In genomic region chr8:80879426-80880195, GRCm38 (mm10) we compare ENCODE assay signal across 8 mouse cellular contexts. TPM values are rescaled to one million over a fixed set of nuclear protein-coding genes. Genes with fewer than 3 reads are reported as not detected.
DNase-seq lines count a peak whose midpoint lies in the region; ATAC-seq and TF ChIP-seq lines count a peak whose summit lies in the region.

No protein-coding gene starts in this region.

- peak overlapping the region; percentile 73 for H3K9ac ChIP-seq in hindbrain, postnatal 0 days (replicated peaks; ENCODE audit: low read length)
- H3K9ac ChIP-seq in limb, embryonic 14.5 days (ENCODE audit: low read depth, low read length, severe bottlenecking): peak overlapping the region; percentile 84
- H3K9ac ChIP-seq in midbrain, embryonic 13.5 days (replicated peaks): peak overlapping the region; percentile 80
- peak overlapping the region; percentile 89 for H3K9ac ChIP-seq in stomach, embryonic 16.5 days (ENCODE audit: low read length)

- intact Hi-C loops in gastrocnemius, postnatal 14 days (cut with DNase I; ENCODE audit: low total_unique reads): loop anchor here (5.0 kb wide), 1 partner anchor 102 kb away; no protein-coding TSS in a partner anchor

- no peaks in the 10 kb centered on the region for H3K9me3 ChIP-seq in hindbrain, postnatal 0 days (ENCODE audit: low read length)
- H3K9me3 ChIP-seq in limb, embryonic 14.5 days (ENCODE audit: control insufficient read depth, low read length): no peaks in the 10 kb centered on the region
- H3K9me3 ChIP-seq in midbrain, embryonic 13.5 days: no peaks in the 10 kb centered on the region
- no peaks in the 10 kb centered on the region for H3K9me3 ChIP-seq in stomach, embryonic 16.5 days (replicated peaks; ENCODE audit: control insufficient read depth, low read length)

- DNase-seq in layer of hippocampus, adult 11-12 months (ENCODE audit: low spot score): peak; percentile 49
- no peak for DNase-seq in layer of hippocampus, adult 9-11 months
- DNase-seq in cerebellum, postnatal 25 days: peak; percentile 69 to 73
- DNase-seq in gastrocnemius, postnatal 14 days: peak; percentile 86
- peak; percentile 78 for DNase-seq in hindbrain, postnatal 0 days (ENCODE audit: low spot score)
- DNase-seq in limb, embryonic 14.5 days (ENCODE audit: low spot score): peak; percentile 70

- no peaks in the 10 kb centered on the region for H3K4me1 ChIP-seq in hindbrain, postnatal 0 days (ENCODE audit: insufficient read depth, low read length)
- peaks cover 12% of the 10 kb centered on the region; the same call in 1 of the 2 replicates for H3K4me1 ChIP-seq in limb, embryonic 14.5 days (ENCODE audit: control insufficient read depth, insufficient read depth, low read length)
- H3K4me1 ChIP-seq in midbrain, embryonic 13.5 days (replicated peaks): peaks cover 31% of the 10 kb centered on the region
- peaks cover 12% of the 10 kb centered on the region for H3K4me1 ChIP-seq in stomach, embryonic 16.5 days (ENCODE audit: control insufficient read depth, insufficient read depth, low read length)

- peak overlapping the region; percentile 93 for H3K27ac ChIP-seq in hindbrain, postnatal 0 days
- peak overlapping the region; percentile 98 for H3K27ac ChIP-seq in limb, embryonic 14.5 days (replicated peaks; ENCODE audit: low read depth, low read length)
- peak overlapping the region; percentile 86 for H3K27ac ChIP-seq in midbrain, embryonic 13.5 days
- H3K27ac ChIP-seq in stomach, embryonic 16.5 days (ENCODE audit: low read length): peak overlapping the region; percentile 99

- peak; percentile 6 for ATAC-seq in hindbrain, postnatal 0 days
- no peak; the same call in 1 of the 2 replicates for ATAC-seq in limb, embryonic 14.5 days (ENCODE audit: low FRiP score, low read depth)
- ATAC-seq in midbrain, embryonic 13.5 days: peak; percentile 16
- ATAC-seq in stomach, embryonic 16.5 days (ENCODE audit: insufficient read depth, low FRiP score): peak; percentile 79

- TF ChIP-seq POLR2A in limb, embryonic 14.5 days (IDR thresholded peaks at IDR 0.05; ENCODE audit: borderline replicate concordance, extremely low read depth, insufficient read depth, insufficient read length): no peak

- H3K4me3 ChIP-seq in hindbrain, postnatal 0 days (ENCODE audit: low read length): peak overlapping the region; percentile 87
- H3K4me3 ChIP-seq in limb, embryonic 14.5 days (replicated peaks; ENCODE audit: low read length): peak overlapping the region; percentile 71
- peak overlapping the region; percentile 82 for H3K4me3 ChIP-seq in midbrain, embryonic 13.5 days (replicated peaks)
- H3K4me3 ChIP-seq in stomach, embryonic 16.5 days (replicated peaks; ENCODE audit: low read length): peak overlapping the region; percentile 92

- TF ChIP-seq CTCF in hindbrain, postnatal 0 days (IDR thresholded peaks at IDR 0.05; ENCODE audit: low read depth): peak; percentile 44

- no peaks in the 10 kb centered on the region for H3K36me3 ChIP-seq in hindbrain, postnatal 0 days (ENCODE audit: insufficient read depth, low read length)
- H3K36me3 ChIP-seq in limb, embryonic 14.5 days (ENCODE audit: control insufficient read depth, insufficient read depth, low read length): no peaks in the 10 kb centered on the region
- no peaks in the 10 kb centered on the region for H3K36me3 ChIP-seq in midbrain, embryonic 13.5 days
- no peaks in the 10 kb centered on the region for H3K36me3 ChIP-seq in stomach, embryonic 16.5 days (ENCODE audit: control insufficient read depth, insufficient read depth, low read length)

- WGBS in hindbrain, postnatal 0 days: 2% methylated on average over 86 of the region's 90 CpGs
- 0% methylated on average over 75 of the region's 90 CpGs for whole genome bisulfite sequencing in limb, embryonic 14.5 days
- WGBS in midbrain, embryonic 13.5 days: under 1% methylated on average over 83 of the region's 90 CpGs
- WGBS in stomach, embryonic 16.5 days: under 1% methylated on average over 90 of the region's 90 CpGs

- no peaks in the 10 kb centered on the region for H3K27me3 ChIP-seq in hindbrain, postnatal 0 days (ENCODE audit: insufficient read depth, low read length)
- H3K27me3 ChIP-seq in limb, embryonic 14.5 days (ENCODE audit: control insufficient read depth, insufficient read depth, low read length): no peaks in the 10 kb centered on the region
- no peaks in the 10 kb centered on the region for H3K27me3 ChIP-seq in midbrain, embryonic 13.5 days
- no peaks in the 10 kb centered on the region for H3K27me3 ChIP-seq in stomach, embryonic 16.5 days (ENCODE audit: control insufficient read depth, insufficient read depth, low read length)

- peak overlapping the region; percentile 83 for H3K4me2 ChIP-seq in hindbrain, postnatal 0 days (ENCODE audit: low read depth, low read length)
- H3K4me2 ChIP-seq in limb, embryonic 14.5 days (replicated peaks; ENCODE audit: low read depth, low read length, severe bottlenecking): peak overlapping the region; percentile 83
- H3K4me2 ChIP-seq in midbrain, embryonic 13.5 days (replicated peaks): peak overlapping the region; percentile 78
- peak overlapping the region; percentile 65 for H3K4me2 ChIP-seq in stomach, embryonic 16.5 days (ENCODE audit: low read depth, low read length)

RNA-seq across cellular contexts. Expression of gene Gab1, which starts 0.7 kb away (rescaled TPM):
- total RNA-seq in gastrocnemius, postnatal 14 days (2021): 10 to 100 TPM; 12.7 to 15.2 TPM
- 32.1 and 32.7 TPM in 2 replicates for total RNA-seq in hindbrain, postnatal 0 days (2014; rRNA removed)
- polyA plus RNA-seq in hindbrain, postnatal 0 days (2015; fragmentation: Nextera tagmentation; extraction: Ambion mirVana): 14.0 TPM in 2 replicates
- 44.8 and 56.3 TPM in 2 replicates for polyA plus RNA-seq in limb, embryonic 14.5 days (2012; rRNA removed)
- 41.3 and 47.2 TPM in 2 replicates for polyA plus RNA-seq in limb, embryonic 14.5 days (2014; fragmentation: Nextera tagmentation; extraction: Ambion mirVana)
- 6.8 and 8.7 TPM in 2 replicates for polyA plus RNA-seq in midbrain, embryonic 13.5 days (2015; fragmentation: Nextera tagmentation; extraction: Ambion mirVana)
- 13.6 and 14.6 TPM in 2 replicates for polyA plus RNA-seq in stomach, embryonic 16.5 days (2015; fragmentation: Nextera tagmentation; extraction: Ambion mirVana)
